Mouse (Mus musculus) brain, embryonic 14.5 days (tissue): ENCODE results near the gene Pdgfb.

Experiments used
- CTCF ChIP-seq: fragments of 200-500 bp; IDR thresholded peaks from 2 replicates; pipeline ENCODE4 v1.5.1; 2012; ENCODE audit warnings: inconsistent platforms, mild to moderate bottlenecking, moderate library complexity, borderline replicate concordance; ENCODE audit not compliant: insufficient read depth, insufficient read length; ENCODE audit errors: extremely low read depth
- POLR2A ChIP-seq: fragments of 200-500 bp; IDR thresholded peaks from 2 replicates; pipeline ENCODE4 v1.6.1; 2012; ENCODE audit warnings: mild to moderate bottlenecking, inconsistent platforms, borderline replicate concordance; ENCODE audit not compliant: poor library complexity, insufficient read depth, insufficient read length, severe bottlenecking; ENCODE audit errors: extremely low read depth

DNA sequence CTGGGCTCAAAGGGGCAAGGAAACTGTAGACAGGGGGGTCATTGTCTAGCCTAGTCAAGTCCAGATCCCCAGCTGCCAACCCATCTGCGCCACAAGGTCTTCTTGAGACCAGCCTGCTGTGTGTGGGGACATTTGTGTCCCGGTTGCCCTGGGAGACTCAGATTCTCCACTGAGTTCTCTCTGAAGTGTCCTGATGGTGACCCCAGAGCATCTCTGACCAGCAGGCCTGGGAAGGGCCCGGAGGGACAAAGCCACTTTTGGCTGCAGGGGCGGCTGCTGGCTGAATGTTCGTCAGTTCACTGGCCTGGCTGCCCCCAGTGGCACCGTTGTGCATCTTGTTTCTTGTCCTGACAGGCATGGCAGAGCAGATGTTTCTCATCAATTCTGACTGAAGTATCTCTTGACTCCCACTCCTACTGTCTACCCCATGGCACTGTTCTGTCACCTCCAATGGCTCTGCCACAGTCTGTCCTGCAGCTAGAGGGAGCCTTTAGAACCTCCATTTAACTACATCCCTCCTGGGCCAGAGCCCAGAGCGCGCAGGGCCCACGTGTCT, 53.3 kb downstream of the Pdgfb start:
- TF ChIP-seq POLR2A (no peak), CTCF (peak; percentile 2; the same call in 1 of the 2 replicates)
